Mouse (Mus musculus): ENCODE data around the gene P2ry14.
"Not testable (repeated sequence)": the region's sequence is repeated elsewhere in the genome, so short reads cannot be mapped to it uniquely, and the experiment has no call there.

P2ry14 gene

DNA sequence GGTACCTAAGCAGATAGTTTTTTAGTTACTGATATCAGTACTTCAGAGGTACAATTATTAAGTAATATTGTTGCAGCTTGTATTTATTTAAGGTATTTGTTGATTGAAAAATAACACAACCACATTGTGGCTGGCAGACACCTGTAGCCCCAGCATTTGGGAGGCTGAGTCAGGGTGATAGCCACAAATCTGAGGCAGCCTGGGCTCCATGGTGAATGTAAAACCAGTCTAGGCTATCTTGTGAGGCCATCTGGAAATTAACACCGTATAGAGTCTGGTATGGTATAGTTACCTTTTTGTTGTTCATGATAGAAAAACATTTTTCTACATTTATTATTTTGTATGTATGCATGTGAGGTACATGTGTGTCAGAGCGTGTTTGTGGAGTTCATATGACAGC is 51.3 kb downstream of the P2ry14 start:
- DNase-seq = no peak

DNA sequence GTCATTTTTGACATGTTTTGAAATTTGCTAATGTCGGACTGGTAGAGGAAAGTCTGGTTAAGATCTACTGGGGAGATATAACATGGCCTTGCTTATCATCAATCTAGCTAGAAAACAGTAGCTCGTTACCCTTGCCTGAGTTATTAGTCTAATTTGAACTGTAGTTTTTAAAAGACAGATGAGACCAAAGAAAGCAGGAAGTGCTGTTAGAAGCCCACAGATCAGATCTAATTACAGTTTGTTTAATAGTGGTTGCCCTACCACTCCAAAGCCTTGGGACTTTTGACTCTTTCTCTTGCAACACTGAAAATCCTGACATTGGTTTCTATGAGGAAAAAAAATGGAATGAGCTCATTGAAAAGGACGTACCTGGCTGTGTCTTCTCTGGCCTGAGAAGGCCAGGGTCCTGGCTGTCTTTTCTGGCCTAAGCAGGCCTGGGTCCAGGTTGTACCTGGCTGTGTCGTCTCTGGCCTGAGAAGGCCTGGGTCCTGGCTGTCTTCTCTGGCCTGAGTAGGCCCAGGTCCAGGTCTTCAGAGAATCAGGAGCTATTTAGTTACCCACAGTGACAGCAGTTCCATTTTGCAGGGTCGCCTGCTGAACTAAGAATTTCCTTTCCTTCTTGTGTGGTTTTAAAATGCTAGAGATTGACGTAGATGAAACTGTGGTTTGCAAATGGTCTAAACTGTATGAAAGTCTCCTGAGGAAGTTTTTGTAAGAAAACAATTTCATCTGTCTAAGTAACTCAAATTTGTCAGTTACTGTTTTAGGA is 52.0 kb downstream of the P2ry14 start, which contains the start of gene Gpr171:
Gene Gpr171, minus strand, starts transcription at position 604 of the 769 bp plus-strand sequence.
- no peak for DNase-seq

- no peak for DNase-seq
Measured at GRCm38 (mm10) chr3:59098540-59098939, 54.9 kb downstream of the P2ry14 start.

DNA sequence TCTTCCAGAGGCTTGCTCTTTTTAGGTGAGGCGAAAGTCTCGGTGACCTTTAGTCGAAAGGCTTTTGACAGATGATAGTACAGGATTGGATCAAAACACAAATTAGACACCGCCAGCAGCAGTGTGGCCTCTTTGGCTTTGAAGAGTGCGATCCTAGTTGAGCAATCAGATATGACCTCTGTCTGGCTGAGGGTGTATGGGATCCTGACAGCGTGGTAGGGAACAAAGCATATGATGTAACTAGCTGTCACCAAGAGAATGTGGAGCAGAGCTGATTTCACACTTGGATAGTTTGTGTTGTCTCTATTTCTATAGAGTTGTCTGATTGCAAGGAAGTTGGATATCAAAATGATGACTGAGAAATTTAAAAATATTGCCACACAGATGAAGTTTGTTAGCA is 56.0 kb downstream of the P2ry14 start:
- DNase-seq = no peak

GRCm38 (mm10) chr3:59092702-59093101 is 60.7 kb downstream of the P2ry14 start:
- DNase-seq = no peak

DNA sequence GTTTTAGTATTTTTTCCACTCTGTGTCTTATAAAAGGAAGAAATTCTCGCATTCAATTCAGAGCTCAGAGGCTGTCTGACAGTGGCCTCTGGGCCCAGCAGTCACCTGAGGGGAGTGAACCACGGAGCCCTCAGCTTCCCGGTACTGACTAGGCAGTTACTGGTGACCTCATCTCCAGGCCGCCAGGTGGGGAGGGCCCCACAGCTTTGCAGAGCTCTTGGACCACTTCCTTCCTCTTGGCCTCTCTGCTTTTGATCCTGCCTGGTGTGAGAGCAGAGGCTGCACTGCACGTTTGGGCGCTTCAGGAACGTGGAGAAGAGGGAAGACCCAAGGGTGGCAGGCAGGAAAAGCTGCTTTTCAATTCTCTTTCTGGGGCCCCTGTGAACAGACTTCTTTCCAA is 72.5 kb downstream of the P2ry14 start:
- no peak for DNase-seq

- no peak for DNase-seq
Measured at GRCm38 (mm10) chr3:59080293-59080916, 73.0 kb downstream of the P2ry14 start.

DNA sequence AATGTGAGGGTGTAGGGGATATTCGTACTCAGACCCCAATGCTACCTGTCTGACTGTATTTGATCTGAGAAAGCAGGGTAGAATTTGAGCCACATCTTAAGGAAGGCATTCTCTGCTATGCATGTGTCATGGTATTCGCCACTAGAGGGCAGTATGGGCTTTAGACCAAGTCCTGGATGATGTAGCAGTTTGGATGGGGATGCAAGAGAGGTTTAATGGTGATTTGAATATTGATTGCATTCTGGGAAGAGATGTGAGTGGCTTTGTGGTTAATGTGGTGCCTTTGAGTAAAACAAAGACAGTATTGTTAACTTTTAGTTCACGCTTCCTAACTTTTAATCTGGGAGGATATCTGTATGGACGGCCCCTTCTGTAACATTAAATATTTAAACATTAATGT is 74.1 kb downstream of the P2ry14 start:
- DNase-seq = peak; percentile 60

DNA sequence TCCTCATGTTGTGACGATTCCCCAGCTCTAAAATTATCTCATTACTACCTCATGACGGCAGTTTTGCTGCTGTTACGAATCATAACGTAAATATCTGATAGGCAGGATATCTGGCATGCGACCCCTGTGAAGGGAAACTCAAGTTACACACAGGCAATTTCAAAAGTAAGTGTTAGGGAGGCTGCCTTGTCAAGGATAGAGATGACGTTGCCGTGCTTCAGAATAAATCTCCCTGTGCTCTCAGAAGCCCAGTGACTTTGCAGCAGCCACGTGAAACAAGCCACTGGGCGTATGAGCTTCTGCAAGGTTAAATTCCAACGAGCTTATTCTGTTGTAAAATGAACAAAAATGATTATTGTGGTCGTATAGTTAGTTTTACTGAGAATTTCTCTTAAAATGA is 74.8 kb downstream of the P2ry14 start:
- no peak for DNase-seq

GRCm38 (mm10) chr3:59077278-59077677 is 76.1 kb downstream of the P2ry14 start:
- DNase-seq = no peak

DNA sequence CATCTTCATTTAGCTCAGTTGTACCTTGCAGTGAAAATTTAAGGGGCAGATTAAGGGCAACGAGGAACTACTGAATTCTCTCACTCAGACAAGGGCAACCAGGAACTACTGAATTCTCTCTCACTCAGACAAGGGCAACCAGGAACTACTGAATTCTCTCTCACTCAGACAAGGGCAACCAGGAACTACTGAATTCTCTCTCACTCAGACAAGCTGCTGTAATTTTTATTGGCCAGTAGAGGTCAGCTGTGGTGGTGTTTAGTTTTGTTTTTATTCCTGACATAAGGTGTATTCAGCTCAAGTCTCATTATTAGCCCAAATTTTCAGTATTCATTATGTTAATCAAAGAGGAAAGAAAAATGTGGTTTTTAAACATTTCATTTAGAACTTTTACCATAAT is 84.3 kb downstream of the P2ry14 start:
- DNase-seq = not testable (repeated sequence)

- DNase-seq = no peak
Measured at GRCm38 (mm10) chr3:59066558-59067294, 86.7 kb downstream of the P2ry14 start.

- DNase-seq = no peak
Measured at GRCm38 (mm10) chr3:59065937-59066336, 87.5 kb downstream of the P2ry14 start.
